Mouse (Mus musculus): Measurements from ENCODE around the gene Pla2g5. TPM values are rescaled to one million over a fixed set of nuclear protein-coding genes. Genes with fewer than 3 reads are reported as not detected.
"Not testable (repeated sequence)": the region's sequence is repeated elsewhere in the genome, so short reads cannot be mapped to it uniquely, and the experiment has no call there.

Gene Pla2g5
- polyA plus RNA-seq, 2 experiments: not detected

GRCm38 (mm10) chr4:138839806-138840205 is 23.5 kb downstream of the Pla2g5 start:
- Histone ChIP-seq H3K27ac (no peak overlapping the region), H3K4me2 (ENCODE audit: low read depth) (no peak overlapping the region), H3K36me3 (replicated peaks; ENCODE audit: control insufficient read depth, insufficient read depth, low read depth) (no peaks in the 10 kb centered on the region), H3K9me3 (ENCODE audit: control insufficient read depth, low read length) (no peaks in the 10 kb centered on the region), H3K27me3 (ENCODE audit: control insufficient read depth, insufficient read depth, low read length) (no peaks in the 10 kb centered on the region), H3K4me3 (ENCODE audit: insufficient read depth in 1 of 2, low read depth in 2 of 2, low read length in 2 of 2) (no peak overlapping the region), H3K9ac (replicated peaks) (no peak overlapping the region), H3K4me1 (replicated peaks; ENCODE audit: control insufficient read depth in 2 of 2, insufficient read depth in 2 of 2, low read length in 1 of 2) (no peaks in the 10 kb centered on the region)
- WGBS (ENCODE audit: insufficient replicate concordance): 64% methylated on average over 6 of the region's 6 CpGs
- ATAC-seq (ENCODE audit: insufficient read depth) (no peak), DNase-seq (ENCODE audit: low read depth in 3 of 3, low spot score in 3 of 3) (no peak)
- TF ChIP-seq CTCF (IDR thresholded peaks at IDR 0.05; ENCODE audit: low read depth) (no peak), EP300 (IDR thresholded peaks at IDR 0.05; ENCODE audit: low read depth) (no peak)

- 19% methylated on average over 11 of the region's 11 CpGs for WGBS (ENCODE audit: insufficient replicate concordance)
These were observed 36.1 kb downstream of the Pla2g5 start for GRCm38 (mm10) chr4:138827147-138827546.

GRCm38 (mm10) chr4:138825751-138826567 is 37.3 kb downstream of the Pla2g5 start:
- no peaks in the 10 kb centered on the region for H3K4me1 ChIP-seq (replicated peaks; ENCODE audit: control insufficient read depth in 2 of 2, insufficient read depth in 2 of 2, low read length in 1 of 2)
- no peaks in the 10 kb centered on the region for H3K36me3 ChIP-seq (replicated peaks; ENCODE audit: control insufficient read depth, insufficient read depth, low read depth)
- no peak overlapping the region for H3K4me2 ChIP-seq (ENCODE audit: low read depth)
- H3K9me3 ChIP-seq (ENCODE audit: control insufficient read depth, low read length): no peaks in the 10 kb centered on the region
- 30% methylated on average over 18 of the region's 18 CpGs for WGBS (ENCODE audit: insufficient replicate concordance)
- no peak overlapping the region for H3K9ac ChIP-seq (replicated peaks)
- DNase-seq (ENCODE audit: low read depth in 3 of 3, low spot score in 3 of 3): no peak
- H3K4me3 ChIP-seq (ENCODE audit: insufficient read depth in 1 of 2, low read depth in 2 of 2, low read length in 2 of 2): no peak overlapping the region
- H3K27me3 ChIP-seq (ENCODE audit: control insufficient read depth, insufficient read depth, low read length): no peaks in the 10 kb centered on the region; the same call in 1 of the 2 replicates
- no peak for ATAC-seq (ENCODE audit: insufficient read depth)
- no peak overlapping the region for H3K27ac ChIP-seq
- TF ChIP-seq CTCF (IDR thresholded peaks at IDR 0.05; ENCODE audit: low read depth): no peak
- no peak for TF ChIP-seq EP300 (IDR thresholded peaks at IDR 0.05; ENCODE audit: low read depth)

More at GRCm38 (mm10) chr4:138827147-138827546, 36.1 kb downstream of the Pla2g5 start:
- TF ChIP-seq EP300 (IDR thresholded peaks at IDR 0.05; ENCODE audit: low read depth): no peak
- no peak for TF ChIP-seq CTCF (IDR thresholded peaks at IDR 0.05; ENCODE audit: low read depth)
- no peaks in the 10 kb centered on the region for H3K4me1 ChIP-seq (replicated peaks; ENCODE audit: control insufficient read depth in 2 of 2, insufficient read depth in 2 of 2, low read length in 1 of 2)
- H3K4me3 ChIP-seq (ENCODE audit: insufficient read depth in 1 of 2, low read depth in 2 of 2, low read length in 2 of 2): no peak overlapping the region
- no peak for ATAC-seq (ENCODE audit: insufficient read depth)
- H3K9me3 ChIP-seq (ENCODE audit: control insufficient read depth, low read length): no peaks in the 10 kb centered on the region
- H3K36me3 ChIP-seq (replicated peaks; ENCODE audit: control insufficient read depth, insufficient read depth, low read depth): no peaks in the 10 kb centered on the region
- DNase-seq (ENCODE audit: low read depth in 3 of 3, low spot score in 3 of 3): no peak
- H3K27me3 ChIP-seq (ENCODE audit: control insufficient read depth, insufficient read depth, low read length): no peaks in the 10 kb centered on the region; the same call in 1 of the 2 replicates
- H3K4me2 ChIP-seq (ENCODE audit: low read depth): no peak overlapping the region
- no peak overlapping the region for H3K9ac ChIP-seq (replicated peaks)
- H3K27ac ChIP-seq: no peak overlapping the region

GRCm38 (mm10) chr4:138824660-138825059 is 38.6 kb downstream of the Pla2g5 start:
- WGBS (ENCODE audit: insufficient replicate concordance): 63% methylated on average over 2 of the region's 2 CpGs
- TF ChIP-seq EP300 (IDR thresholded peaks at IDR 0.05; ENCODE audit: low read depth) (no peak), CTCF (IDR thresholded peaks at IDR 0.05; ENCODE audit: low read depth) (no peak; the same call in 1 of the 2 replicates)
- no peak for ATAC-seq (ENCODE audit: insufficient read depth)
- H3K27me3 ChIP-seq (ENCODE audit: control insufficient read depth, insufficient read depth, low read length): no peaks in the 10 kb centered on the region; the same call in 1 of the 2 replicates
- DNase-seq (ENCODE audit: low read depth in 3 of 3, low spot score in 3 of 3): no peak
- H3K4me1 ChIP-seq (replicated peaks; ENCODE audit: control insufficient read depth in 2 of 2, insufficient read depth in 2 of 2, low read length in 1 of 2): no peaks in the 10 kb centered on the region
- H3K27ac ChIP-seq: no peak overlapping the region
- no peak overlapping the region for H3K9ac ChIP-seq (replicated peaks)
- H3K36me3 ChIP-seq (replicated peaks; ENCODE audit: control insufficient read depth, insufficient read depth, low read depth): no peaks in the 10 kb centered on the region
- no peaks in the 10 kb centered on the region for H3K9me3 ChIP-seq (ENCODE audit: control insufficient read depth, low read length)
- no peak overlapping the region for H3K4me3 ChIP-seq (ENCODE audit: insufficient read depth in 1 of 2, low read depth in 2 of 2, low read length in 2 of 2)
- H3K4me2 ChIP-seq (ENCODE audit: low read depth): no peak overlapping the region

- not testable (repeated sequence) for H3K4me2 ChIP-seq (ENCODE audit: low read depth); H3K4me3 ChIP-seq (ENCODE audit: insufficient read depth in 1 of 2, low read depth in 2 of 2, low read length in 2 of 2); H3K4me1 ChIP-seq (replicated peaks; ENCODE audit: control insufficient read depth in 2 of 2, insufficient read depth in 2 of 2, low read length in 1 of 2); H3K27me3 ChIP-seq (ENCODE audit: control insufficient read depth, insufficient read depth, low read length); H3K9ac ChIP-seq (replicated peaks); H3K36me3 ChIP-seq (replicated peaks; ENCODE audit: control insufficient read depth, insufficient read depth, low read depth); DNase-seq (ENCODE audit: low read depth in 3 of 3, low spot score in 3 of 3); ATAC-seq (ENCODE audit: insufficient read depth); H3K9me3 ChIP-seq (ENCODE audit: control insufficient read depth, low read length); H3K27ac ChIP-seq
- WGBS (ENCODE audit: insufficient replicate concordance): 46% methylated on average over 2 of the region's 2 CpGs
These were observed 39.1 kb downstream of the Pla2g5 start for GRCm38 (mm10) chr4:138824161-138824560.

Data from liver, embryonic 14.5 days (tissue).